Mouse (Mus musculus): ENCODE results near the gene Vamp9.

DNA sequence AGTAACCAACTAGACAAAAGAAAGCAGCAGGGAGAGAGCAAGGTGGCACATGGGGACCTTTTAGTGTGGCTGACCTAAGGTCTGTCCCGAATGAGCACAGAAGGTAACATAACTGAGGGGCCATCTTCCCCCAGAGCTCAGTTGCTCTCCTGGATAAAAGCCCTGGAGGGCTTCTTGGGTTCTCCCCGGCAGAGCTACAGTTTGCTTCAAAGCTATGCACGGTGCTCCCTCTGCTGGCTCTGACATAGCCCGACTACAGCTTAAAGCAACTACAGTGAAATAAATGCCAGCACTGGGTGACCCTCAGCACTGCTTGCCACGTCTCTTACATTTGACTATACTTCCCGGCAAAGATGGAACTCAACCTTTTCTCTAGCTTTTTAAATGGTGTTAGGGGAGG lies 6.0 kb upstream of the Vamp9 start:
- TF ChIP-seq CTCF (conservative IDR thresholded peaks at IDR 0.05; ENCODE audit: low read length) (peak; percentile 11; the same call in 1 of the 2 replicates), NANOG (IDR thresholded peaks at IDR 0.05; ENCODE audit: borderline replicate concordance, low read length) (no peak), POU5F1 (IDR thresholded peaks at IDR 0.05; ENCODE audit: borderline replicate concordance, low read length) (no peak)
